Mouse (Mus musculus): ENCODE data around the gene Prkaca. TPM values are rescaled to one million over a fixed set of nuclear protein-coding genes. Genes with fewer than 3 reads are reported as not detected.
A peak's percentile ranks its signal among the peaks of the same experiment; 100 is the strongest.

Prkaca gene
- 201 and 213 TPM in 2 replicates for polyA plus RNA-seq (2016; fragmentation: Nextera tagmentation; extraction: Ambion mirVana)

- H3K27me3 ChIP-seq: no peaks in the 10 kb centered on the region
- peak within 1 kb of the TSS; percentile 98 for H3K4me2 ChIP-seq (replicated peaks)
- peak; percentile 100 for ATAC-seq (ENCODE audit: low FRiP score)
- H3K9me3 ChIP-seq (replicated peaks): no peaks in the 10 kb centered on the region
- whole genome bisulfite sequencing: under 1% methylated on average over 47 of the region's 94 CpGs
- H3K27ac ChIP-seq: peak within 1 kb of the TSS; percentile 85
- peak within 1 kb of the TSS; percentile 92 for H3K9ac ChIP-seq
- peaks cover 29% of the 10 kb centered on the region for H3K4me1 ChIP-seq
- H3K36me3 ChIP-seq: peaks cover 12% of the 10 kb centered on the region
- peak within 1 kb of the TSS; percentile 99 for H3K4me3 ChIP-seq
Measured at GRCm38 (mm10) chr8:83972150-83973120, at the start of gene Prkaca. TSS of gene Prkaca (plus strand) at chr8:83972993.

- H3K27me3 ChIP-seq: no peaks in the 10 kb centered on the region
- no peak for ATAC-seq (ENCODE audit: low FRiP score)
- H3K4me3 ChIP-seq: no peak overlapping the region
- H3K9ac ChIP-seq: no peak overlapping the region
- WGBS: 87% methylated on average over 5 of the region's 5 CpGs
- H3K9me3 ChIP-seq (replicated peaks): no peaks in the 10 kb centered on the region
- H3K4me2 ChIP-seq (replicated peaks): no peak overlapping the region
- peaks cover 90% of the 10 kb centered on the region for H3K36me3 ChIP-seq
- no peak overlapping the region for H3K27ac ChIP-seq
- H3K4me1 ChIP-seq: no peaks in the 10 kb centered on the region
Measured at GRCm38 (mm10) chr8:83924585-83924984, 48.2 kb upstream of the Prkaca start.

GRCm38 (mm10) chr8:83926266-83926665 lies 46.5 kb upstream of the Prkaca start:
- Histone ChIP-seq H3K36me3 (peaks cover 92% of the 10 kb centered on the region), H3K27me3 (no peaks in the 10 kb centered on the region), H3K4me1 (no peaks in the 10 kb centered on the region), H3K4me2 (replicated peaks) (no peak overlapping the region), H3K4me3 (no peak overlapping the region), H3K9me3 (replicated peaks) (no peaks in the 10 kb centered on the region), H3K27ac (no peak overlapping the region), H3K9ac (no peak overlapping the region)
- WGBS: 69% methylated on average over 7 of the region's 7 CpGs
- ATAC-seq (ENCODE audit: low FRiP score): no peak

- no peak overlapping the region for H3K9ac ChIP-seq
- no peak for ATAC-seq (ENCODE audit: low FRiP score)
- H3K27me3 ChIP-seq: no peaks in the 10 kb centered on the region
- WGBS: 86% methylated on average over 5 of the region's 5 CpGs
- no peak overlapping the region for H3K4me3 ChIP-seq
- H3K36me3 ChIP-seq: peaks cover 100% of the 10 kb centered on the region
- H3K9me3 ChIP-seq (replicated peaks): no peaks in the 10 kb centered on the region
- H3K27ac ChIP-seq: no peak overlapping the region
- no peak overlapping the region for H3K4me2 ChIP-seq (replicated peaks)
- H3K4me1 ChIP-seq: no peaks in the 10 kb centered on the region
Measured at GRCm38 (mm10) chr8:83934222-83934621, 38.6 kb upstream of the Prkaca start.

- no peaks in the 10 kb centered on the region for H3K4me1 ChIP-seq
- H3K27me3 ChIP-seq: no peaks in the 10 kb centered on the region
- no peak overlapping the region for H3K4me2 ChIP-seq (replicated peaks)
- H3K9me3 ChIP-seq (replicated peaks): no peaks in the 10 kb centered on the region
- no peak overlapping the region for H3K4me3 ChIP-seq
- ATAC-seq (ENCODE audit: low FRiP score): no peak
- H3K36me3 ChIP-seq: peaks cover 97% of the 10 kb centered on the region
- WGBS: 73% methylated on average over 2 of the region's 2 CpGs
- H3K27ac ChIP-seq: no peak overlapping the region
- no peak overlapping the region for H3K9ac ChIP-seq
Measured at GRCm38 (mm10) chr8:83934994-83935393, 37.8 kb upstream of the Prkaca start.

- 87% methylated on average over 8 of the region's 8 CpGs for WGBS
- Histone ChIP-seq H3K4me3 (no peak overlapping the region), H3K4me2 (replicated peaks) (no peak overlapping the region), H3K36me3 (peaks cover 95% of the 10 kb centered on the region), H3K9ac (no peak overlapping the region), H3K9me3 (replicated peaks) (no peaks in the 10 kb centered on the region), H3K4me1 (no peaks in the 10 kb centered on the region), H3K27me3 (no peaks in the 10 kb centered on the region), H3K27ac (no peak overlapping the region)
- no peak for ATAC-seq (ENCODE audit: low FRiP score)
Measured at GRCm38 (mm10) chr8:83935435-83935834, 37.4 kb upstream of the Prkaca start.

GRCm38 (mm10) chr8:83937645-83938044 lies 35.1 kb upstream of the Prkaca start:
- H3K4me2 ChIP-seq (replicated peaks): no peak overlapping the region
- no peak overlapping the region for H3K9ac ChIP-seq
- H3K4me1 ChIP-seq: no peaks in the 10 kb centered on the region
- H3K27ac ChIP-seq: no peak overlapping the region
- 83% methylated on average over 7 of the region's 7 CpGs for WGBS
- H3K27me3 ChIP-seq: no peaks in the 10 kb centered on the region
- H3K36me3 ChIP-seq: peaks cover 73% of the 10 kb centered on the region
- no peak overlapping the region for H3K4me3 ChIP-seq
- no peaks in the 10 kb centered on the region for H3K9me3 ChIP-seq (replicated peaks)
- ATAC-seq (ENCODE audit: low FRiP score): no peak

- H3K27ac ChIP-seq: no peak overlapping the region
- no peaks in the 10 kb centered on the region for H3K9me3 ChIP-seq (replicated peaks)
- no peaks in the 10 kb centered on the region for H3K27me3 ChIP-seq
- ATAC-seq (ENCODE audit: low FRiP score): no peak
- H3K9ac ChIP-seq: no peak overlapping the region
- H3K4me3 ChIP-seq: no peak overlapping the region
- 94% methylated on average over 15 of the region's 15 CpGs for WGBS
- peaks cover 66% of the 10 kb centered on the region for H3K36me3 ChIP-seq
- no peak overlapping the region for H3K4me2 ChIP-seq (replicated peaks)
- H3K4me1 ChIP-seq: no peaks in the 10 kb centered on the region
Measured at GRCm38 (mm10) chr8:83938330-83938729, 34.5 kb upstream of the Prkaca start.

- H3K27me3 ChIP-seq: no peaks in the 10 kb centered on the region
- no peak for ATAC-seq (ENCODE audit: low FRiP score)
- H3K4me1 ChIP-seq: no peaks in the 10 kb centered on the region
- WGBS: 72% methylated on average over 6 of the region's 6 CpGs
- no peak overlapping the region for H3K27ac ChIP-seq
- H3K4me3 ChIP-seq: no peak overlapping the region
- no peaks in the 10 kb centered on the region for H3K9me3 ChIP-seq (replicated peaks)
- H3K4me2 ChIP-seq (replicated peaks): no peak overlapping the region
- H3K9ac ChIP-seq: no peak overlapping the region
- peaks cover 37% of the 10 kb centered on the region for H3K36me3 ChIP-seq
Measured at GRCm38 (mm10) chr8:83941066-83941677, 31.6 kb upstream of the Prkaca start.

GRCm38 (mm10) chr8:83942446-83942845 lies 30.3 kb upstream of the Prkaca start:
- peaks cover 25% of the 10 kb centered on the region for H3K36me3 ChIP-seq
- no peak overlapping the region for H3K9ac ChIP-seq
- ATAC-seq (ENCODE audit: low FRiP score): no peak
- no peak overlapping the region for H3K4me3 ChIP-seq
- H3K9me3 ChIP-seq (replicated peaks): no peaks in the 10 kb centered on the region
- H3K27ac ChIP-seq: no peak overlapping the region
- H3K4me1 ChIP-seq: no peaks in the 10 kb centered on the region
- WGBS: 89% methylated on average over 1 of the region's 1 CpGs
- no peak overlapping the region for H3K4me2 ChIP-seq (replicated peaks)
- H3K27me3 ChIP-seq: no peaks in the 10 kb centered on the region

GRCm38 (mm10) chr8:83945540-83945939 lies 27.3 kb upstream of the Prkaca start:
- no peak for ATAC-seq (ENCODE audit: low FRiP score)
- Histone ChIP-seq H3K36me3 (no peaks in the 10 kb centered on the region), H3K4me3 (no peak overlapping the region), H3K27ac (no peak overlapping the region), H3K4me1 (no peaks in the 10 kb centered on the region), H3K27me3 (no peaks in the 10 kb centered on the region), H3K9ac (no peak overlapping the region), H3K9me3 (replicated peaks) (no peaks in the 10 kb centered on the region), H3K4me2 (replicated peaks) (no peak overlapping the region)
- 79% methylated on average over 3 of the region's 3 CpGs for whole genome bisulfite sequencing

- Histone ChIP-seq H3K27ac (peak overlapping the region; percentile 50; the same call in 1 of the 2 replicates), H3K9ac (peak overlapping the region; percentile 33), H3K4me1 (peaks cover 16% of the 10 kb centered on the region), H3K4me3 (peak overlapping the region; percentile 50), H3K27me3 (no peaks in the 10 kb centered on the region), H3K4me2 (replicated peaks) (peak overlapping the region; percentile 92), H3K36me3 (no peaks in the 10 kb centered on the region), H3K9me3 (replicated peaks) (no peaks in the 10 kb centered on the region)
- ATAC-seq (ENCODE audit: low FRiP score): no peak
- WGBS: under 1% methylated on average over 14 of the region's 14 CpGs
Measured at GRCm38 (mm10) chr8:83954749-83955105, 18.1 kb upstream of the Prkaca start.
